22 mouse cellular contexts compared by ENCODE assay signal in genomic region chr13:57003565-57004132, GRCm38 (mm10).
DNase-seq lines count a peak whose midpoint lies in the region; ATAC-seq and TF ChIP-seq lines count a peak whose summit lies in the region.
"Had no signal": no experiment of that assay in that cellular context is flagged by ENCODE, and none has a peak within 500 bp of the region (broad histone marks: within the 10 kb centered on the region; RNA-seq: fewer than 3 reads in every experiment).

No protein-coding gene starts in this region.

- no peaks in the 10 kb centered on the region for H3K9me3 ChIP-seq in forebrain, embryonic 16.5 days (ENCODE audit: control insufficient read depth, low read length)
- no peaks in the 10 kb centered on the region for H3K9me3 ChIP-seq in midbrain, embryonic 14.5 days (ENCODE audit: control insufficient read depth, low read length)
- H3K9me3 ChIP-seq: embryonic facial prominence, embryonic 15.5 days; heart, embryonic 15.5 days; neural tube, embryonic 12.5 days had no signal

- WGBS in forebrain, embryonic 16.5 days: 4% methylated on average over 8 of the region's 8 CpGs
- 12% methylated on average over 8 of the region's 8 CpGs for WGBS in midbrain, embryonic 14.5 days

- no peak overlapping the region for H3K4me2 ChIP-seq in forebrain, embryonic 16.5 days (ENCODE audit: low read length)
- H3K4me2 ChIP-seq in midbrain, embryonic 14.5 days (ENCODE audit: low read length): no peak overlapping the region; the same call in 1 of the 2 replicates
- H3K4me2 ChIP-seq: embryonic facial prominence, embryonic 15.5 days; heart, embryonic 15.5 days; neural tube, embryonic 12.5 days had no signal

- no peak overlapping the region; the same call in 1 of the 2 replicates for H3K9ac ChIP-seq in forebrain, embryonic 16.5 days (replicated peaks; ENCODE audit: low read depth, low read length)
- 0 out of 2 replicates have a peak overlapping the region, but pooled peaks have one; percentile 16 for H3K9ac ChIP-seq in midbrain, embryonic 14.5 days (replicated peaks; ENCODE audit: low read length)
- H3K9ac ChIP-seq: embryonic facial prominence, embryonic 15.5 days; heart, embryonic 15.5 days; neural tube, embryonic 12.5 days had no signal

- TF ChIP-seq POLR2A in brain, embryonic 14.5 days (IDR thresholded peaks at IDR 0.05; ENCODE audit: borderline replicate concordance, extremely low read depth, insufficient read depth, insufficient read length, poor library complexity, severe bottlenecking): no peak

- no peaks in the 10 kb centered on the region for H3K27me3 ChIP-seq in forebrain, embryonic 16.5 days (replicated peaks; ENCODE audit: control insufficient read depth, insufficient read depth, low read length)
- H3K27me3 ChIP-seq in midbrain, embryonic 14.5 days (ENCODE audit: control insufficient read depth, insufficient read depth, low read length): no peaks in the 10 kb centered on the region
- H3K27me3 ChIP-seq: embryonic facial prominence, embryonic 15.5 days; heart, embryonic 15.5 days; neural tube, embryonic 12.5 days had no signal

- H3K4me3 ChIP-seq in forebrain, embryonic 16.5 days (replicated peaks; ENCODE audit: low read length): no peak overlapping the region
- H3K4me3 ChIP-seq in midbrain, embryonic 14.5 days (replicated peaks; ENCODE audit: low read depth, low read length): no peak overlapping the region
- H3K4me3 ChIP-seq in layer of hippocampus, adult 2 months: no peak overlapping the region
- H3K4me3 ChIP-seq: embryonic facial prominence, embryonic 15.5 days; heart, adult 2 months; heart, embryonic 15.5 days; neural tube, embryonic 12.5 days had no signal

- H3K36me3 ChIP-seq in forebrain, embryonic 16.5 days (ENCODE audit: control insufficient read depth, insufficient read depth): no peaks in the 10 kb centered on the region
- H3K36me3 ChIP-seq in midbrain, embryonic 14.5 days (ENCODE audit: control insufficient read depth, insufficient read depth, low read length): no peaks in the 10 kb centered on the region
- H3K36me3 ChIP-seq: embryonic facial prominence, embryonic 15.5 days; heart, embryonic 15.5 days; neural tube, embryonic 12.5 days had no signal

- no peak for TF ChIP-seq CTCF in brain, embryonic 14.5 days (IDR thresholded peaks at IDR 0.05; ENCODE audit: borderline replicate concordance, extremely low read depth, insufficient read depth, insufficient read length)
- TF ChIP-seq CTCF in layer of hippocampus, adult 2 months (conservative IDR thresholded peaks at IDR 0.05): no peak

- peaks cover 11% of the 10 kb centered on the region for H3K4me1 ChIP-seq in forebrain, embryonic 16.5 days (replicated peaks; ENCODE audit: control insufficient read depth, insufficient read depth, low read length)
- H3K4me1 ChIP-seq in midbrain, embryonic 14.5 days (ENCODE audit: control insufficient read depth, insufficient read depth, low read length): peaks cover 21% of the 10 kb centered on the region; the same call in 1 of the 2 replicates
- H3K4me1 ChIP-seq: embryonic facial prominence, embryonic 15.5 days; heart, embryonic 15.5 days had no signal

- H3K27ac ChIP-seq in forebrain, embryonic 16.5 days (ENCODE audit: low read length): peak overlapping the region; percentile 78
- peak overlapping the region; percentile 78 for H3K27ac ChIP-seq in midbrain, embryonic 14.5 days (replicated peaks; ENCODE audit: low read depth, low read length)
- H3K27ac ChIP-seq in layer of hippocampus, adult 2 months: no peak overlapping the region
- H3K27ac ChIP-seq: embryonic facial prominence, embryonic 15.5 days; heart, adult 2 months; heart, embryonic 15.5 days; neural tube, embryonic 12.5 days had no signal

- peak; percentile 29 for DNase-seq in heart, adult 11 months
- DNase-seq in heart, postnatal 14 days: no peak
- peak; percentile 88 for DNase-seq in brain, embryonic 14.5 days (ENCODE audit: low read depth)
- peak; percentile 75 for DNase-seq in midbrain, embryonic 14.5 days
- no peak for DNase-seq in right cerebral cortex, postnatal 36 days (ENCODE audit: low spot score in 2 of 2)
- DNase-seq in lung, postnatal 14 days: no peak
- DNase-seq in layer of hippocampus, adult 2 months (ENCODE audit: low spot score in 2 of 2): no peak
- DNase-seq: adrenal gland, adult 8-10 months; cerebellum, adult 2 months; gastrocnemius, postnatal 10 days; heart, adult 2 months; kidney, adult 18-20 months; kidney, postnatal 36 days; layer of hippocampus, postnatal 36 days; liver; lung, adult 18-20 months; lung, postnatal 36 days; thymus, postnatal 14 days had no signal

- intact Hi-C loops in heart, postnatal 14 days (cut with DNase I): no loop called here

- ATAC-seq in forebrain, embryonic 16.5 days: peak; percentile 65
- ATAC-seq in midbrain, embryonic 14.5 days (ENCODE audit: low FRiP score, low TSS enrichment): 0 out of 2 replicates have a peak, but pooled peaks have one; percentile 31

Comparison
In these comparisons a context has a peak if more than half of its experiments do, and no peak if none do; other contexts are left out.
1. DNase-seq: peak in heart, adult 11 months (single experiment), brain, embryonic 14.5 days (single experiment) and midbrain, embryonic 14.5 days (single experiment); none in heart, postnatal 14 days (0 of 2), right cerebral cortex, postnatal 36 days (0 of 2), lung, postnatal 14 days (single experiment) and layer of hippocampus, adult 2 months (0 of 2).